Mouse (Mus musculus) adrenal gland, postnatal 25 days (tissue): ENCODE data around the gene Tmem38a. TPM values are rescaled to one million over a fixed set of nuclear protein-coding genes. Genes with fewer than 3 reads are reported as not detected.

Experiments
- DNase-seq: peaks from one replicate; pipeline ENCODE4 v3.0.0; 2021; ENCODE audit warnings: mixed read lengths
- long read RNA-seq: library from polyadenylated mRNA; stranded (forward); transcript quantifications from one replicate; pipeline ENCODE4 v2.0.0, GENCODE M21; 2021
- total RNA-seq: library from RNA; stranded (reverse); gene quantifications from 2 replicates; pipeline ENCODE4 v1.2.3, GENCODE M21; 2021

The Tmem38a gene
- total RNA-seq, result 7.5 and 11.7 TPM in 2 replicates
- long read RNA-seq, transcript Tmem38a-201 (6 exons, 2,124 nt), result major isoform, 6 of 12 reads
- long read RNA-seq, partial matches to known transcripts, result 1 of 12 reads
- long read RNA-seq, other reads (novel, unspliced or antisense), result 4 of 12 reads

DNA sequence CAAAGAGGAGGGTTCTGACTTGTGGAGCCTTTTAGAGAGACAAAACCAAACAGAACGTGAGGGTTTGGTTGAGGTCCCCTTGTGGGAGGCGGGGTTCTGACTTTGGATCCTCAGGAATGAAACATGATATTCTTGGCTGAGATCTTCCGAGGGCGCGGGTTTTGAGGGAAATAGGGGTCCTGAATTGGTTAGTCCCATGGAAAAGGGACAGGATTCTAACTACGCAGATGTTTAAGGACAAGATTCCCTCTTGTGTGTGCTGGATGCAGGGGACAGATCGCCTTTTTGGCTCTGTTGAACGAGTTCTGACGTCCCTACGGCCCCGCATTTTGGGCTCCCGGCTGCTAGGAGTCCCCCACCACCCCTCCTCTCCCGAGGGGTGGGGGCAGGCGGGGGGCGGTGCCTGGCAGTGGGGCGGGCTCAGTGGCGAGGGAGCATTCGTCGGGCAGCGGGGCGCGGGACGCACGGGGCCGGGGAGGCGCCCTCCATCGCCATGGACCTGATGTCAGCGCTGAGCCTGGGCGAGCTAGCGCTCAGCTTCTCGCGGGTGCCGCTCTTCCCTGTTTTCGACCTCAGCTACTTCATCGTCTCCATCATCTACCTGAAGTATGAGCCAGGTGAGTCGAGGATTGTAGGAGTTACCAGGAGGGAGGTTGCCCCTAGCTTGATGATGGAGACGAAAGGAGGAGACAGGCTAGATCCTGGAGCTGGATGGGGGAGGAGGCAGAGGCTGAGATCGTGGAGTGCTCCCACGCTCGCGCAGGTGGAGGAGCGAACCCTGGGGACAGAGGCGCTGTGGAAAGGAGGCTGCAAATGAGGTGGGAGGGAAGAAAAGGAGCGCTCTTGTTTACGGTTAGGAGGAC, at the start of gene Tmem38a:
Gene Tmem38a, plus strand, starts transcription at position 445 of the 863 bp plus-strand sequence.
- DNase-seq, result peak; percentile 83

DNA sequence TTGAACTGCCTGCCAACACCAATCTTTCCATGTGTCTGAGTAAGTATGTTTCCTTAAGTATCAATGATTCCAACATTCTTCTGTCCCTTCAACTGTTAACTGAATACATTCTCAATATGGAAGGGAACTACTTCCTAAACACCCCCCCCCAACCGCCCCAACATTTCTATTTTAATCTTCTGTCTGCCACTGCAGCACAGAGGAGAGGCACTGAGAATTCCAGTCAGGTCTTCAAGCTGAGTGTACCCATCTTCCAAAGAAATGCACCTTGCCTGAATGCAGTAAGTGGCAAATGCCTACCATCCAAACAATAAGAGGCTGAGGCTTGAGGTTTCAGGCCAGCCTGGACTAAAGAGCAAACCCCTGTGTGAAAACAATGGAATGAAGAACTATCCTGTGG, 39.8 kb upstream of the Tmem38a start:
- no peak for DNase-seq

DNA sequence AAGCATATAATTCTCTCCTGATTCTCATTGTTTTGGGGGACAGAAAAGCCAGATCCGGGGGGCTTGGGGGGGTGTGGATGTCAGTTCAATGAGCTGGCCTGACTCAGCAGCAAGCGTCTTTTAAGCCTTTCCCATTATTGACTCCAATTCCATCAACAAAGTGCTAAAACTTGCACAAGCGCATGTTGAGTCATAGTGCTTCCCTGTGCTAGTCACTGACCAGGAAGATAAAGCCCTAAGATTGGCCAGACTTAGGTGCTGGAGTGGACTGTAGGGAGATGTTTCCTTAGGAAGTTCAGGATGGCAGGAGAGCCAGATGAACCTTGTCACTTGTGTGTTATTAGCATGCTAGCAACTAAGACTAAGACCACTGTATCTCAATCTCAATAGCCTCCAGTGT, 37.0 kb upstream of the Tmem38a start:
- DNase-seq, result no peak

DNA sequence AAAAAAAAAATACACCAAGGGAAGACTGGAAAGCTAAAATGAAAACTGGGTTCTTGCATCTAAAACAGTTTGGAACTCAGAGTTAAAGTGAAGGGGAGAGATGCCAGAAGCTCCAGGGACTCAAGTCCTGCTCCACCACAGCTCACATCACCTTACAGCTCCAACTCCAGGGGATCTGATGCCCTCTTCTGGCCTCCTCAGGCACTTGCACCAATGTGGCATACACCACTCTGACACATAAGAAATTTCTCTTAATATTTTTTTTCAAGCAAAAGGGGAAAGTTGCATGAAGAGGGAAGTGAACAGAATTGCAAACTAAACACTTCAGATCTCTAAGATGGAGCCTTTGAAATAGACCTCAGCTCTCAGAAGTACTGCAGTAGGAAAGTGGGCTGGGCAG, 32.6 kb upstream of the Tmem38a start:
- DNase-seq, result no peak

DNA sequence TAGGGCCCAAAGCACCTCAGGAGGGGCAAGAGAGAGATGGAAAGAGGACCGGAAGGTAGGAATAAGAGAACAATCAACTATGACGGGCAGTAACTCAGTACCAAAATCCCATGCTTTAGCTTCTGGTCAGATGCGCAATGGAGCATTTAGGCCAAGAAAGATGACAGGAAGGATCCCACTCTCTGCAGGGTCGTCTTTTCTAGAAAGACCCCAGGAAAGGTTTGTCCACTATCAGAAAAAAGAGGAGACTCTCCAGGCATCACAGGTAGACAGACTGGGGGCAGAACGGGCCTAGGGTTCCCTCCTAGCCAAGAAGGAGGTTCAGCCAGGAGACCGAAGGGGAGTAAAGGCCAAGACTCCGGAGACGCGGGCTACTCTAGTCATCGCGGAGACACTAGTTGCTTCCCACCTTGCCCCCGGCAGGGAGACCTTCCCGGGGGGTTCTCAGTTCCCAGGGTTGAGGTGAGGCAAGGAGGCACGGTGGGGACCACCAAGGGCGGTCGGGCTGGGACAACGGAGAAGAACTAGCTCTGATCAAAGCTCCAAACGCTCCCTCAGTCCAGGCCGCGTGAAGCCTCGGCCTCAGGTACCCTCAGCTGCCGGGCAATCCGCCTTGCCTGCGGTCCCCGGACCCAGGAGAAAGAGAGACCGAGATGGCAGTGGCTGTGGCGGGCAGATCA, 24.6 kb upstream of the Tmem38a start:
- DNase-seq, result peak; percentile 11

DNA sequence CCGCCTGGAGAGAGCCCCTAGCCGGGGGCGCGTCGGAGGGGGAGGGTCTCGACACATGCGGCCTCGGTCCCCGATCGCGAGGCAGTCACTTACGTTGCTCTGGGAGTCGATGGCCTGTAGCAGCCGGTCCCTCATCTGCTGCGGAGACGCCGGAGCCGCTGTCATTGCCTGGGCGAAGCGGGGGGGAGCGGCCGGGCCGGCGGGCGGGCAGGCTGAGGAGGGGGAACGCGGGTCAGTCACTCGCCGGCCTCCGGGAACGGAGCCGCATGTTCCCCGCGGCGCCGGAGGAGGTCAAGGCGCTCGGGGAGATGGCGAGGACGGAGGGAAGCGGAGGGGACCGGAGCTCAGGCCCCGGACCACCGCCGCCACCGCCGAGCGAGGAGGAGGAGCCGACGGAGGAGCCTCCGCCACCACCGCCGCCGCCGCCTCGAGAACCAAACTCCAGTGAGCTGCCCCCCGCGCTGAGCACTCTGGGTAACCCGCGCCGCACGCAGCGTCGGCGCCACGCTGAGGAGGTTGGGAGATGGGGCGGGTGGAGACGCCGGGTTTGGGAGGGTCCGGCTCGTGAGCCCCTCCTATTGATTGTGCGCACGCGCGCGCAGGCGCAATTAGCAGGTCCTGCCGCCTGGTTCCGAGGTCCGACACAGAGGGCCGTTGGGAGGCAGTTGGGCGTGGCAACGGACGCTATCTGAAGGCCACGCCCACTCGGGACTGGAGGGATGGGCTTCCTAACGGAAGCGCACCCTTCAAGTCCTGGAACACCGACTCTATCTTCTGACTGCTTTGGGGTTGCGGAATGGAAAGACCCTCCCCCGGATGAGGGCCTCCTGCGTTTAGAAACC, 23.8 kb upstream of the Tmem38a start, which contains the start of gene Med26:
Gene Med26, minus strand, starts transcription at position 469 of the 842 bp plus-strand sequence.
- DNase-seq, result peak; percentile 97

DNA sequence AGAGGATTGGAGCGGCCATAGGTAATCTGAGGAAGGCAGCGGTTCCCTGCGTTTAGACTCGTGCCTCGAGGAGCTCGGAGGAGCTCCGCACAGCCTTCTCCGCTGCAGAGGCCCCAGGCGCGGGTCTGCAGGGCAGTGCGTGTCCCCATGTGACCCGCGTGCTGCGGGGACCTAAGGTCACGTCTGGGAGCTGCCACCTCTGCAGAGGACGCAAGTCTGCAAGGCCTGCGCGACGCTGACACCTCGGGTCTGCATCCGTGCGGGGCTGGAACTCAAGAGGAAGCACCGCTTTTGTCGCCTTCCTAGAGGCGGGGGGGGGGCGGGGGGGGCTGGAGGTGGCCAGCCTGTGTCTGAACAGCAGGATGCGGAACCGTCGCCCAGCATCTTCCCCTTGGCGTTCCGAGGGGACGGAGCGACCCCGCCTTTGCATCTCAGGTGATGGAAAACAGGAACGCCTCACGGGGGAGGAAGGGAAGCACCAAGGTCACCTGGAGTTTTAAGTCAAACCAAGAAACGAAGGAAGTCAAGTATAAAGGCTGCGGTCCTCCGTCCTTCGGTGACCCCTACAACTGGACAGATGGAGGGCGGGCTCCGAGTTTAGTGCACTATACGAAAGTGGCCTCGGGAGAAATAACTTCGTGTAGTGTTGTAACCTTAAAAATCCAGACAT, 23.1 kb upstream of the Tmem38a start:
- DNase-seq, result no peak

DNA sequence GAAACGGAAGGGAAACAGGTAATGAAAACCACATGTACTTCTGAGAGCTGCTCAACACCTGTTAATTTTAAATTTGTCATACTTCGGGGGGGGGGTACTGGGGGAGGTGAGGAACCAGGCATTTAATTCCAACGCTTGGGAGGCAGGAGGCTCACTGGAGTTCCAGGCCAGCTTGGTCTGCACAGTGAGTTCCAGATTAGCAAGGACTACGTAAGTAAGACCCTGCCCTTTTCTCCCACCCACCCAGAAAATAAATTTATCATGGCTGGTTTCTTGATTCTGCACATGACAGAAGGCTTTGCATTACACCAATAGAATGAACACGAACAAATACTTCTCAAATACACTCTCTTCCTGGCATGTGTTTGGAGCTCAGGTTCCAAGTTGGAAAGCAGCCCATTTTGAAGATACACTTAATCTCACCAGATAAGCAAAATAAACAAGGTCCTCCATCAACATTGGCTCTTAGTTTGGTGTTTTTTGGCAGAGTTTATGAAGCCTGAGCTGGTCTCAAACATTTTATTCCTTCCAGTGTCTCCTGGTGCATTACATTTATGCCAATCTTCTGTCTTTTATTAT, 22.5 kb upstream of the Tmem38a start:
- DNase-seq, result no peak

DNA sequence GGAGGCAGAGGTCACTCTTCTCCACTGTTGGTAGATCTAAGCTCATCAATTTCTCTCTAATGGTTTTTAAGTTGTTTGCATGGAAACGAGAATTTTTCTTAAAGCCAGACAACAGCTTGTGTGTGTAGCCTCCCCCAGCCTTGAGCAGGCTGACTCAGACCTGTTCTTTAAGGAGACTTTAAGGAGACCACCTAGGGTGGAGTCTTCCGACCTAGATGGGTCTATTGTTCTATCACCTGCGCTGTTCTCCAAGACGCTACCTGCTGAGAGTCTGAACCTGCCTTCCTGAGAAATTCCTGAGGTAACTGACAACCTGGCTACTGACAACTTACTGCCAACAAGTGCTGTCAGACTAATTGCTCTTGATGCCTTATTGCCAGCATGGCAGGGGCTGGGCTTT, 16.1 kb upstream of the Tmem38a start:
- DNase-seq, result no peak

DNA sequence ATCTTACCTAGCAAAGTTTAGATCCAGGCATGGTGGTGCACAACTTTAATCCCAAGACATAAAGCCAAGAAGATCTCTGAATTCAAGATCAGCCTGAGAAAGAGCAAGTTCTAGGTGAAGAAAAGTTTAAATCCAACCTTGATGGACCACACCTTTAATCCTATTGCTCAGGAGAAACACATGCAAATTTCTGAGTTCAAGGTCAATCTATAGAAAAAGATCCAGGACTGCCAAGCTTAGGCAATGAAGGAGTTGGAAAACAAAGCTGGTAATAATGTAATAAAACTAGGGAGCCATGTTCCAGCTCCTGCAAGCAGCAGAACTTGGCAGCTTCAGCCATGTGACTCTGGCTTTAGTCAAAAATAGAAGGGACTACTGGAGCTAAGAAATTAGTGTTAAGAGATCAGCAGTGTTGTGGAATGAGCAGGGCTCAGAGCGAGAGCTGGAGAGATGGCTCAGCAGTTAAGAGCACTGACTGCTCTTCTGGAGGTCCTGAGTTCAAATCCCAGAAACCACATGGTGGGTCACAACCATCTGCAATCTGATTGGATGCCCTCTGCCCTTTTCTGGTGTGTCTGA, 10.7 kb upstream of the Tmem38a start:
- DNase-seq, result no peak

DNA sequence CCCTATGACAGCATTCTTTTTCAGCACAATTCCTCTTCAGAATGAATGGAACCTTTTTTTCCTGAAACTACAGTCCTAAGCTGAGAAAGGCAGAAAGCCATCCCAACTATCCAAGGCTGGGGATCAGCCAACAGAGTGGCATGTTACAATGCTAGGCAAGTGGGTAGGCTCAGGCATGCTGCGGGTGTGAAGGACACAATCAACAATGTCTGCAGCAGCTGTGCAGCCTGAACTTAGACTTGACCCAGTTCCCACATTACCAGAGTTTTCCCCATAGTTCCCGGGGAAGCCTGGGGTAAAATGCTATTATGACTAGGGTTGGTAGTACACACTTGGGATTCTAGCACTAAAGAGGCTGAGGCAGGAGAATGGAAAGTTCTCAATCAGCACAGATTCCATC, 5.9 kb upstream of the Tmem38a start:
- no peak for DNase-seq

DNA sequence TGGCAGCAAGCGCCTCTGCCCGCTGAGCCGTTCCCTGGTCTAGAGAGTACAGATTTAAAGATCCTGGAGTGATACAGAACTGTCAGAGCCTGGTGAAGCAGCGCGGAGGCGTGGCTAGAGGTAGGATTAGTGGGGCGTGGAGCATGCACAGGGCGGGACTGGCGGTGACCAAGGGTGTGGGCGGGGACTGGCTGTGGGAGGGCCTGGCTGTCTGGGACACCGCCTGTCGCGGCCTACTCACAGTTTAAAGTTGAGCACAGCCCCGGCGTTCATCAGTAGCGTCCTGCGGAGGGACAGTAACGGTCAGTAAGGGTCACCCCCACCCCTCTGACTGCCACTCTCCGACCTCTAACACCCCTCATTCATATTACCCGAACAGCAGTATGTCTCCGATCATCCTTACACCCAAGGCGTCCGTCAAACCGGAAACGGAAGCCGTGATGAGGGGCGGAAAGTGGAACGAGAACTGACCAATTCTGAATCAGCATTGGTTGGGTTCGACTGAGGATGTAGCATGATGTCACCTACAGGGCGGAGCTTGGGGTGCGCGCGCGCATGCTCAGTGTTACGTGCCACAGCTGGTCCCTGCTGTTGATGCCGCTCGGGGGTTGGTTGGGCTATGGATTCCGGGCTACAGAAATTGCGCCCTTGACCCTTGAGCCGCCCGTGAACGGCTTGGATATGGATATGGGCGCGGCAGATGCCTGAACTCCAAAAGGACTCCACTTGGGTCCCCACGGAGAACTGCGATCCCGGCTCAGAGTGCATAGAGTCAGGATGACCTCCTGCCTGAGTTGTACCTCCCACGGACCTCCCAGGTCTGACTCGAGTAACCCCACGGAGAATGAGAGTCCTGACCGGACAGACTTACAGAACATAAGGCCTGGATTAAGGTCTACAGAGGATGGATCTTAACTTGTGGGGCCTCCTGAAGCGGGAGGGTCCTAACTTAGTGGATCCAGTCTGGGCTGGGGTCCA, 933 bp upstream of the Tmem38a start, which contains the start of gene Smim7:
Gene Smim7, minus strand, starts transcription at position 456 of the 978 bp plus-strand sequence.
- DNase-seq, result peak; percentile 97

DNA sequence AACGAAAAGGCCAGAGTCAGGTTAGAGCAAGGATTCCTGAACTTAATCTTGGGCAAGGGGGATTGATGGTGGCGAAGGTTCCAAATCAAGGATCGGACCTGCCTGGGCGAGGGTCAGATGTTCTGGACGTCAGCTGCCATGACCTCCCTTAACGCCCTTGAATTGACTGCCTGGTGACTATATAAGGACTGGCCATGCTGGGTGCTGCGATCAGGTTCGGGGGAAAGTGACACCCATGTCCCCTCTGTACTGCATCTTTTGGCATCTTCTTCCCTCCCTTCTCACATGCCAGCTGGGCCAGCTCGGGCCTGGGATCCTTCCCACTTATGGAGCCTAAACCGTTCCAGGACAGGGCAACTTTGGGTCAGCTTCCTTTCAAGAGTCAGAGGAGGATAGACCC, 652 bp downstream of the Tmem38a start:
- DNase-seq, result no peak

DNA sequence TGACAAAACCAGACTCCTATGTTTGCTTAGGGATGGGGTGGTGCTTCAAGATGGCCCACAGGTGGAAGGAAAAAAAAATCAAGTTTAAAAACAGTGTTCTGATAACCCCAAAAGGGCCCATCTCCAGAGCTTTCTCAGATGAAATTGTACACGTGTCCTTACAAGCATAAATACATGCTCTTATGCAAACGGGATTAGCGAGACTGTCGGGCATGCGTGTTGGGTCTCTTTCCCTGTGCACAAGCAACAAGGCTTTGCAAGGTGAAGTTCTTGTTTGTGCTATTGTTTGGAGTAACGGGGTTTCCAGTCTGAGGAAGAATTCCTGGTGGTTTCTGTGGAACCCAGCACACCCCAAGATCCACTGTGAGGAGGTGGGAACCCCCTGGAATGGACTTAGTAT, 1.6 kb downstream of the Tmem38a start:
- DNase-seq, result no peak

DNA sequence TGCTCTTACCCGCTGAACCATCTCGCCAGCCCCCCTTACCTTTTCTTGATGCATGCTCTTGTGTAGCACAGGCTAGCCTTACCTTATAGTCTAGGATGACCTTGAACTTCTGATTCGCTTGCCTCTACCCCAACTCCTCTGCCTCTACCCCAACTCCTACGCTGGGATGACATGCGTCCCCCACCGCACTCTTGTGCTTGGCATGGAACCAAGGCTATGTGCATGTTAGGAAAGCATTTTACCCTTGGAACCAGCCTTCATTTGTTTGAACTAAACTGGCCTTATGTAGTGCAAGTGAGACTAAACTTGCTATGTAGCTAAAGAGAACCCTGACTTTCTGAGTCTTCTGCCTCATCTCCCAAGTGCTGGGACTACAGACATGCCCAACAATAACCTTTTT, 4.1 kb downstream of the Tmem38a start:
- DNase-seq, result no peak

DNA sequence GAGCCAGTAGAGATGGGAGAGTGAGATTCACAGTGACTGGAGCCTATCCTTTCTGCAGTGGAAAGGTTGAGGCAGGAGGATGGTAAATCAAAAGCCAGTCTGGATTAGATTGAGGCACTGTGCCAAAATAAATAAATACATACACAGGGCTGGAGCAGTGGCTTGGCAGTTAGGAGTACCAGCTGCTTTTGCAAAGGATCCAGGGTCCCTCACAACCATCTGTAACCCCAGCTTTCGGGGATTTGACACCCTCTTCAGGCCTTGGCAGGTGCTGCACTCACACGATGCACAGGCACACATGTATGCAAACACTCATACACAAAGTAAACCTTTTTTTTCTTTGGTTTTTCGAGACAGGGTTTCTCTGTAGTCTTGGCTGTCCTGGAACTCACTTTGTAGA, 5.4 kb downstream of the Tmem38a start:
- DNase-seq, result no peak

DNA sequence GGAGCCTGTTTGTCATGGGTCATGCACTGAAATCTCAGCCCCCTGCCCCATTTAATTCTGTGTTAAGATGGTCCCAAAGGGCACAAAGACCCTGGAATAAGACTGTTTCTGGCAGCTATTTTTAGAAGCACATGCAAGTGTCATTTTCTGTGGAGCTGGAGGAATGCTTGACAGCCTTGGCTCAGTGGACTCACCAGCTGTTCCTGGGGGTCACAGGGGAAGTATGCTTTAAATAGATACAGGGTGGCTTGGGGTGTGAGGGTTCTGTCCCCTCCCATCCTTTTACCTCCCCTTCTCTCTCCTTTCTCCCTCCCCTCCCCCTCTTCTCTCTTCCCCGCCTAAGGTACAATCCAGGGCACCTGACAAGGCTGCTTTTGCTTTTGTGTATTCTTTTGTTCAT, 6.1 kb downstream of the Tmem38a start:
- no peak for DNase-seq

DNA sequence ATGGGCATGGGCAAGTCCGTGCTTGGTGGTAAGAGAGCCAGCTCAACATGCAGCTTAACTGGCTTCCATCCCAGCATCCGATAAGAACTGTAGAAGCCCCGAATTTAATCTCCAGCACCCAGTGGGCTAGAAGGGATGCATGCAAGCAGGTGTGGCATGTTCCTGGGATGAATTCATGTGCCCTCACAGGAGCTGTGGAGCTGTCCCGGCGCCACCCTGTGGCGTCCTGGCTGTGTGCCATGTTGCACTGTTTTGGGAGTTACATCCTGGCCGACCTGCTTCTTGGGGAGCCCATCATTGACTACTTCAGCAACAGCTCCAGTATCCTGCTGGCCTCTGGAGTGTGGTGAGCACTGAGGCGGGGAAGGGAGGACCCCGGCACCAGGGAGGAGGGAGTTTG, 7.5 kb downstream of the Tmem38a start:
- no peak for DNase-seq

DNA sequence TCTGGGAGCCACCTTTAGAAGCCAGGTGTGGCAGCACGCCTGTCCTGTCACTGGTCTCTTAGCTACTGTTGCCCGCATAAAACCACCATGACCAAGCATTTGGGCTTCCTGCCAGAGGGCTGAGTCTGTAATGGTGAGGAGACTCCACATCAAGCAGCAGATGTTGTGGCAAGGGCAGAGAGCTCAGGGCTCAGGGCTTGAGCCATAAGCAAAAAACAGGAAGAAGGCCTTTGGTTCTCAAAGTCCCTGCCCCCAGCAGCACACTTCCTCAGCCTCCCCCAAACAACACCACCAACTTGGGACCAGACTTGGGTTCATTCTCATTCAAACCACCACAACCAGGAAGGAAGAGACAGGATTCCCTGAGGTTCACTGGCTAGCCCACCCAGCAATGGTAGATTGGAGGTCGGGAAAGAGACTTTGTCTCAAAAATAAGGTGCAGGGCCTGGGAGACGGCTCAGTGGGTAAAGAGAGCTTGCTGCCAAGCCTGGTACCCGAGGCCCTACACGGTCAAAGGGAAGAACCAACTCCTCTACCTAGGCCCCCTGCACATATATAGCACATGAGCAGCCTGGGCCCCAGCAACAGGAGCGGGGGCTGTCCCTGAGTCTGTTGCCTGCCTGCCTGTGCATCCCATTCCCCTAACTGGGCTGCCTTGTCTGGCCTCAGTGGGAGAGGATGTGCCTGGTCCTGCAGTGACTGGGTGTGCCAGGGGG, 11.4 kb downstream of the Tmem38a start:
- DNase-seq, result peak; percentile 55
